Mouse (Mus musculus): ENCODE results near the gene Entpd5. TPM values are rescaled to one million over a fixed set of nuclear protein-coding genes. Genes with fewer than 3 reads are reported as not detected.

Entpd5 gene
- total RNA-seq, 2 experiments from 2014 or later: 22.5 to 24.8 TPM

DNA sequence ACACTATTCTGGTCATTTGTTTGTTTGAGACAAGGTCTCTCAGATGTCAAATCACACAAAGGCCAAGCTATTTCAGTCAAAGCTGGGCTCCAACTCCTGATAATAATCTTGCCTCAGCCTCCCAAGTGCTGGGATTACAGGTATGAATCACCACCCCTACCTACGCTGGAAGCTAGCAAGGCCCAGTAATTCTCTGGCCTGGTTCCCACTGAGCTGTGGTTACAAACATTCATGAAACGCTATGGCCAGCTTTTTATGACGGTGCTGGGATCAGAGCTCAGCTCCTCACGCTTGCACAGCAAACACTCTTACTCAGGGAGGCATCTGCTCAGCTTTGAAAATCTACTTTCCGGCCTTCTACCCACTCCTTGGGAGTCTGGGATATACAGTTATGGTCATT lies 15.0 kb downstream of the Entpd5 start:
- DNase-seq (ENCODE audit: low spot score in 2 of 2): no peak
- TF ChIP-seq CTCF (conservative IDR thresholded peaks at IDR 0.05): no peak
- no peak overlapping the region for H3K27ac ChIP-seq
- no peak overlapping the region for H3K4me3 ChIP-seq

DNA sequence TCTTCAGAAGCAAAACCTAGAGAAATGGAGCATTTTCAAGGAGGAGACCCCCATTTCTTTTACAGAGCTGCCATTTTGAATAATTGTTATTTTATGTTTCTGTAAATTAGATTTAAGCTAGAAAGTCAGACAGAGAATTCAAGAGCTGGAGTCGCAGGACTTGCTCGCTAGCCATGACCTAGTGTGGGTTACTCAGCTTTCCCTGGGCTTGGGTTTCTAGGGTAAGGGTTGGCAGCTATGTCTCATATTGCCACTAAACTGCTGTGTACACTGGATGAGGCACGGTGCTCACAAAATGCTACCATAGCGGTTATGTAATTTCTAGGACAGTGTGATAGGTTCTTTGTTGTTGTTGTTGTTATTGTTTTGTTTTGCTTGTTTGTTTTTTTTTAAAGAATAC lies 16.1 kb downstream of the Entpd5 start:
- H3K4me3 ChIP-seq: no peak overlapping the region
- DNase-seq (ENCODE audit: low spot score in 2 of 2): no peak
- no peak overlapping the region for H3K27ac ChIP-seq
- no peak for TF ChIP-seq CTCF (conservative IDR thresholded peaks at IDR 0.05)

DNA sequence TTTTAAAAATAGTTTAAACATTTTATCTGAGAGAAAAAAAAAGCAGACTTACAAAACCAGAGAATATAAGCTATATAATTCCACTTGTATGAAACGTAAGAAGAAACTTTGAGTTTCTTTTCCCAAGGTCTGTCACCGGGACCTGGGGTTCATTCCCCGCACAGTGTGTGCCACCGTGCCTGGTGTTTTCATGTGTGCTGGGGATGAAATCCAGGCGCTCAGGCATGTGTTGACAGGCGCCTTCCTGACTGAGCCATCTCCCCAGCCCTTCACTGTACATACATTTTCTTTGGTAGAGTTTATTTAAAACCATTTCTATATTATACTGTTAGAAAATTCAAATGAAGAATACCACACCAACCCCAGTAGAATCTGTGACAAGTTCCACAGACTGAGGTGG lies 18.5 kb downstream of the Entpd5 start:
- Histone ChIP-seq H3K4me3 (no peak overlapping the region), H3K27ac (no peak overlapping the region)
- TF ChIP-seq CTCF (conservative IDR thresholded peaks at IDR 0.05): no peak
- no peak for DNase-seq (ENCODE audit: low spot score in 2 of 2)

DNA sequence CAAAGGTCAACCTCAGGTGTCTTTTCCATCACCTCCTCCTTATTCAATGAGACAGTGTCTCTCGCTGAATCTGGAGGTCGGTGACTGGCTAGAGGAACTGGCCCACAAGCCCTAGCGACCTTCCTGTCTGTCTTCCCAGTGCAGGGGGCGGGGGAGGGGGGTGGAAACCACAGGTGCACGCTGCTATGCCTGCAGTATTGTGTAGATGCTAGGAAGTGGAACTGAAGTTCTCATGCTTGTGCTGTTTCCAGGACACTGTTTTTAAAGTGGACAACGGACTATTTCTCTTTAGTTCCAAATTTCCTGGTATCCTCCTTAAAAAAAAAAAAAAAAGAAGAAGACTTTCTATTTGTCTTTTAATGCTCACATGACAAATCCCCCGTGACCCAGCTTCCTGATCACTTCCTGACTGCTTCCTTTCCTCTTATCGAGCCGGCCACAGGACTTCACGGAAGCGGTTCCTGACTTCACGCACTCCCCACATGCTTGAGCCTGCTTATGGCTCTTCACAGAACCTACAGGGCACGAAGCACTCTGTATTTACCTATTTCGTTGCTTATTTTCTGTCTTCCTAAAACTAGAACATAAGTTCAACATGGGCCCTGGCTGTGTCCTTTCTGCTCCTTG lies 19.9 kb downstream of the Entpd5 start:
- no peak for DNase-seq (ENCODE audit: low spot score in 2 of 2)
- H3K4me3 ChIP-seq: no peak overlapping the region
- H3K27ac ChIP-seq: no peak overlapping the region
- TF ChIP-seq CTCF (conservative IDR thresholded peaks at IDR 0.05): no peak

DNA sequence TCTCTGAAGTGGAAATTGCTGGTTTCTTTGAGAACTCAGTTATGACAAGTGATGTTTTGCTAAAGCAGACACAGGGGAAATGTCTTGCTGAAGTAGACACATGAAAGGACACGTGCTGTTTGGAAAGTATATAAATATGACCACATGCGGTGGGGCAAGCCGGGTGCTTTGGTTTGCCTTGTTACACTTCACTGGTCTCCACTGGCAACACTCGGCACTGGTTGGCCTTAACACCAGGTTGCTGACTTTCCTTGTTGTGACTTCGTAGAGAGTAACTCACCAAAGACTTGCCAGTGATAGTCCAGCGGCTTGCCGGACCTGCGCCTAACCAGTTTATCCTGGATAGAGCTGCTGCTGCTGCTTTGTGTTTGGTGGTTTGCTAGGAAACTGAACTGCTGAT lies 20.7 kb downstream of the Entpd5 start:
- Histone ChIP-seq H3K4me3 (no peak overlapping the region), H3K27ac (no peak overlapping the region)
- no peak for DNase-seq (ENCODE audit: low spot score in 2 of 2)
- TF ChIP-seq CTCF (conservative IDR thresholded peaks at IDR 0.05): no peak

DNA sequence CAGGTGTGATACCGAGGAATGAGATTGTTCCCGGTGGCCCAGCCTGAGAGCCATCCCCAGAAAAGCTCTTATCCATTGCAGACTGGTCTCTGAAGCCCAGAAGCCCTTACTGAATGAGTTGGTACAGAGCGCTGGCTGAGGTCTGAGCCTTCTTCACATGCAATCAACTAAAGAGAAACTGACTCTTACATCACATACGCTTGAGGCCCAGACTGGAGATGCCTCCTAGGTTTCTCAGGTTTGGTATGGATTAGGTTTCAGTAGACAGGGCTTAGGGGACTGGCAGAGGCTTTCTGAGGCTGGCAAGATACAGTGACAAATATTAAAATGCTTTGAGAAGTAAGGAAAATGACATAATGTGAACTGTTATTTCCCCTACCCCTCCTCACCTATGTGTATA lies 23.4 kb downstream of the Entpd5 start:
- TF ChIP-seq CTCF (conservative IDR thresholded peaks at IDR 0.05): no peak
- no peak overlapping the region for H3K4me3 ChIP-seq
- DNase-seq (ENCODE audit: low spot score in 2 of 2): no peak
- H3K27ac ChIP-seq: peak overlapping the region; percentile 8; the same call in 1 of the 2 replicates

DNA sequence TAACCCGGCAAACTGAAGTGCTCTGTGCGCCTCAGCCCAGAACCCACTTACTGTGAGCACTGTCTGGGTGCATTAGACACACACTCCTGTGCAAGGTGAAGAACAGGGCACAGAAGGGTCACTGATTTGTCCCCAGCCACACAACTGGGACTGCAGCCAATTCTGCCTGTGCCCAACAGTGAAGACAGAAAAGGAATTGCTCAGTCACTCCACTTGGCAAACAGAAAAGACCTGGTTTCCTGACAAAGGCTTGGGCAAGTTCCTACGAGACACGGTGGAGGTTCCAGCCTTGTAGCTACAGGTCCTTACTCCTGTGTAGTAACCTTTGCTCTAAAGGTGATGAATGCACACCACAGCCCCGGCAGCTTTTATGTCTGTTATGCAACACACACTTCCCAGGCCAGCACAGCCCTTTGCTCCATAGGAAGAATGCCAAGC lies 24.2 kb downstream of the Entpd5 start:
- Histone ChIP-seq H3K4me3 (no peak overlapping the region), H3K27ac (peak overlapping the region; percentile 8; the same call in 1 of the 2 replicates)
- DNase-seq (ENCODE audit: low spot score in 2 of 2): no peak
- TF ChIP-seq CTCF (conservative IDR thresholded peaks at IDR 0.05): no peak

DNA sequence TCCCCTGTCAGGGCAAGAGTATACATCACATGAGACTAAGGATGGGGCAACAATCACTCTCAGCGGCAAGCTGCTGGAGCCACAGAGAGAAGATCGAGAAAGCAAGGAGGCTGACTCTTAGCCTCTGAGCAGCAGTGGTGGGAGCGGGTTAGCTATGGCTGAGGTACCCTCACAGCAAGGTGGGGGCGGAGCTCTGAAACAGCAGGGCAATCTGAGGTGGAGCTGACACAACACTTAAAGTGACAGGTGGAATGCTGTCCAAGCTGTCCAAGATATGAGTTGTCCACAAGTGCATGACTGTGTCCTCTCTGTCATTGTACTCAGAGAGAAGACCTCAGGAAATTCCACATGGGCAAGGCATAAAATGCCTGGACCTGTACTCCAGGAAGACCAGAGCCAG lies 26.5 kb downstream of the Entpd5 start:
- no peak overlapping the region for H3K4me3 ChIP-seq
- H3K27ac ChIP-seq: no peak overlapping the region
- no peak for TF ChIP-seq CTCF (conservative IDR thresholded peaks at IDR 0.05)
- no peak for DNase-seq (ENCODE audit: low spot score in 2 of 2)

DNA sequence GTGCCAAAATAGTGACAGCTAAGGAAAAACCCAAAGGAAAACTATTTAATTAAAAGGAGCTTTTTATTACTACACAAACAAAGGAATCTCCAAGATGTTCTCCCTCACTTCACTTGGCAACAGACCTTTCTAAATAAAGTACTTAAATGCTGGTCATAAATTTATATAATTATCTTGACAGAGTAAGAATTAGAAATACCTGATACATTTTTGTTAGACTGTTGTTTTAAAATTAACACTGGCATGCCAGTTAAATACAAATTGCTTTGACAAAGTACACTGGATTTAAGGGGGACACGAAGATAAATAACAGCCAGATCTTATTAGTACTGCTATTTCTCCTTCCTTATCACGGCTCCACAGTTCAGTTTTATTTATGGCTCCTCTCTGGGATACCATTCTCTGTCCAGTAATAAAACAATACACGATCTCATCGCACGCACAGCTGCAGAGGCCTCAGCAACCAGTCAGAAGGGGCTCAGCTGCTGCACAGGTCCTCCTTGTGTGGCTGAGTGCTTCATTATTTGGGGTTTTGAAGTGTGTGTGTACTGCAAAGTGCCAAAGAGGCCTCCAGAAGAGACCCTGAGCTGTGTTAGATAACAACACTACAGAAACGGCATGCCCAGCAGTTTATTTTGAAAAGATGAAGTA lies 34.9 kb downstream of the Entpd5 start:
- Histone ChIP-seq H3K27ac (peak overlapping the region; percentile 43; the same call in 1 of the 2 replicates), H3K4me3 (no peak overlapping the region)
- no peak for TF ChIP-seq CTCF (conservative IDR thresholded peaks at IDR 0.05)
- DNase-seq (ENCODE audit: low spot score in 2 of 2): no peak

DNA sequence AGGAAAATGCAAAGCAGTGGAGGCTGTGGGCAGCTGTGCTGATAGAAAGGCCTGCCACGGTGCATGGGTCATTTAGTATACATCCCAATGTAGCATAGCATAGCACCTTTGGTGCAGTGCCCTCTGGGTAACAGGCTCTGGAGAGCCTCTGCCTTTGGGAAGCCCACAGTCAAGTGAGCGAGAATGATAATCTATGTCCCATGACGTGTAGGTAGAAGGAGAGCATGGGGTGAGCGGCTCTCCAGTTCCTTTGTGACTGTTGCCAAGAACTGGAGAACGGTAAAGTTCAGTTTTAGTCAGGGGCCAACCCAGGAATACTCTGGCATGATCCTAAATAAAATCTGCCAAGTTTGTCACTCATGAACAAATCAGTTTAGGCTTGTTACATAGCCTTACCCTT lies 37.2 kb downstream of the Entpd5 start:
- DNase-seq (ENCODE audit: low spot score in 2 of 2): no peak
- no peak for TF ChIP-seq CTCF (conservative IDR thresholded peaks at IDR 0.05)
- Histone ChIP-seq H3K27ac (no peak overlapping the region), H3K4me3 (no peak overlapping the region)

DNA sequence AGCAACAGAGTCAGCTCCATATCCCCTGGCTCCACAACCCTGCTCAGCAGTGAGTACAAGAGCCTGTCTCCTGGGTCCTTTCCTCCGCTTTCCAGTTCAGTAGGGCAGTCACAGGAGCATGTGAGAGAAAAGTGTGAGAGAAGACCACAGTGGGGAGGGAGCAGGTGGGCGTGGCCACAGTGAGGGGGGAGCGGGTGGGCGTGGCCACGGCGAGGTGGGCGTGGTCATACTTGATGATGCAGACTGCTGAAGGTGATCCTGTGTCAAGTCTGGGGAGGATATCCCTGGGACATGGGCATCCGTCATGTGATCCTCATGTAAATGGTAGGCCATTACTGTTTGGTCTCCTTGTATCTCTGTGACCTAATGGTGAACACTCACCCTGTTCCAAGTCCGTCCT lies 41.9 kb downstream of the Entpd5 start:
- H3K4me3 ChIP-seq: no peak overlapping the region
- TF ChIP-seq CTCF (conservative IDR thresholded peaks at IDR 0.05): no peak
- no peak overlapping the region for H3K27ac ChIP-seq
- DNase-seq (ENCODE audit: low spot score in 2 of 2): no peak

DNA sequence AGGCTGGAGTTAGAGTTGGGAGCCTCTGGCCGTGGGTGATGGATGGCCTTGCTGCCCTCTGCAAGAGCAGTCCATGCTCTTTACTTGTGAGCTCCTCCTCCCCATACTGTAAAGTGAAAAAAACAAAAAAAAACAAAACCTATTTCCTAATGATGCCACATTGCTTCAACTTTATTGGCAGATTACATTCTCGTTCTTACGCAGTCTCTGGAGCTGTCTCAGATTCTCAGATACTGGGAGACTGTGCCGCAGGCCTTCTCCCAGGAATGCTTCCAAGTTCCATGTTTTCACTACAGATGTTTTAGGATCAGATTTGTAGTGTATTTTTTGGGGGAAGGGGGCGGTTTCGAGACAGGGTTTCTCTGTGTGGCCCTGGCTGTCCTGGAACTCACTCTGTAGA lies 43.7 kb downstream of the Entpd5 start:
- no peak overlapping the region for H3K4me3 ChIP-seq
- no peak for DNase-seq (ENCODE audit: low spot score in 2 of 2)
- TF ChIP-seq CTCF (conservative IDR thresholded peaks at IDR 0.05): no peak
- no peak overlapping the region for H3K27ac ChIP-seq

DNA sequence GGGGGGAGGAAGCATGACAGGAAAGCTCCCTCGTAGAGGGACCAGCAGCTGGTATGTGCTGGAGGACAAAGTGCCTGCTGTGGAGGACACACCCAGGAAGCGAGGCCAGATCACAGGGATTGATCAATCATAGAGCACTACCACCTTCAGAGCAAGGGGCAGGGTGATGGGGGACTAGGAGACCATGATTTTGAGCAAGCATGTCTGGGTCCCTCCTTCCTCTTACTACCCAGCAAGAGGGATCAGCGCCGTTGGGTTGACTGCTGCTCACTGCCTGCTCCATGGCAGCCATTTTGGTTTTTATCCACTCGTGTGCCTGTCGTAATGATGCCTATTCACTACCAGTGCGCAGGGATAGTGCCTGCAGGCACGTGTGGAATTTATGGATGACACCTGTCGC lies 44.5 kb downstream of the Entpd5 start:
- no peak for DNase-seq (ENCODE audit: low spot score in 2 of 2)
- TF ChIP-seq CTCF (conservative IDR thresholded peaks at IDR 0.05): no peak
- no peak overlapping the region for H3K4me3 ChIP-seq
- no peak overlapping the region for H3K27ac ChIP-seq

DNA sequence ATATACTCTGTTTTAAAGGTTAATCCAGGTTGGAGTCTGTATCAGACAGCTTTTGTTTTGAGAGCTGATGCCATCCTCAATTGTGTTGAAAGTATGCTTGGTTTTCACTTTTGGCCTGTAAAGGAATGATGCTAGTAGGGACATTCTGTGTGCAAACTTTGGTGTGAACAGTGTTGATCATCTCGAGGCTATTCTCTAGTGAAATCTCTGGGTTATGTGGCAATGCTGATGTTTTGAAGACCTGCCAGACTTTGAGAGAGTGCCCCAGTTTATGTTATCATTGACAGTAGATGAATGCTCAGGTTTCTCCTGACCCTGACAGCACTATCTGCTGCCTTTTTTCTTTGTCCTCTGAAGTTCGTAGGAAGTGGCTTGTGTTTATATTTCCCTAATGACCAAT lies 46.0 kb downstream of the Entpd5 start:
- no peak for DNase-seq (ENCODE audit: low spot score in 2 of 2)
- peak overlapping the region; percentile 83; the same call in 1 of the 2 replicates for H3K4me3 ChIP-seq
- TF ChIP-seq CTCF (conservative IDR thresholded peaks at IDR 0.05): no peak

More for the DNA sequence above, 46.0 kb downstream of the Entpd5 start:
- H3K27ac ChIP-seq: no peak overlapping the region

All from layer of hippocampus, adult 2 months (tissue).